Mouse (Mus musculus) embryonic fibroblast, embryonic 13.5 days (primary cell): ENCODE results near the gene Mplkip. TPM values are rescaled to one million over a fixed set of nuclear protein-coding genes. Genes with fewer than 3 reads are reported as not detected.

Experiments
- H3K27ac ChIP-seq: 2 replicates; pipeline ENCODE4 v1.5.1; 2012; ENCODE audit warnings: low read length, control low read depth, inconsistent platforms; ENCODE audit not compliant: insufficient read depth
- H3K4me1 ChIP-seq: 2 replicates; pipeline ENCODE4 v1.6.1; 2011; ENCODE audit warnings: low read length; ENCODE audit not compliant: control insufficient read depth, insufficient read depth
- H3K4me3 ChIP-seq: 2 replicates; pipeline ENCODE4 v1.5.1; 2011; ENCODE audit warnings: mild to moderate bottlenecking, control low read depth, low read length; ENCODE audit not compliant: insufficient read depth
- CTCF ChIP-seq: IDR thresholded peaks from 2 replicates; pipeline ENCODE4 v1.5.1; 2011; ENCODE audit warnings: mild to moderate bottlenecking, control low read depth, low read length, moderate library complexity, borderline replicate concordance; ENCODE audit not compliant: insufficient read depth
- POLR2A ChIP-seq: IDR thresholded peaks from 2 replicates; pipeline ENCODE4 v1.6.1; 2011; ENCODE audit warnings: low read depth, mild to moderate bottlenecking, control low read depth, low read length, moderate library complexity
- polyA plus RNA-seq: library from polyadenylated mRNA; stranded (reverse); fragments of >200 nt; gene quantifications from 2 replicates; pipeline ENCODE4 v1.2.4, GENCODE M21; 2011; ENCODE audit warnings: low read depth; ENCODE audit not compliant: missing spikeins, insufficient read length

Gene Mplkip
- 33.0 and 34.6 TPM in 2 replicates for polyA plus RNA-seq

GRCm38 (mm10) chr13:17694911-17695699 is at the start of gene Mplkip, which contains the start of gene Sugct:
Mplkip (plus strand) TSS chr13:17695192.
Sugct (minus strand) TSS chr13:17695553.
- peak within 1 kb of the TSS; percentile 87 for H3K4me3 ChIP-seq
- peak within 1 kb of the TSS; percentile 88 for H3K27ac ChIP-seq
- H3K4me1 ChIP-seq, result peaks cover 3% of the 10 kb centered on the region; the same call in 1 of the 2 replicates
- no peak for TF ChIP-seq CTCF
- peak; percentile 88 for TF ChIP-seq POLR2A

DNA sequence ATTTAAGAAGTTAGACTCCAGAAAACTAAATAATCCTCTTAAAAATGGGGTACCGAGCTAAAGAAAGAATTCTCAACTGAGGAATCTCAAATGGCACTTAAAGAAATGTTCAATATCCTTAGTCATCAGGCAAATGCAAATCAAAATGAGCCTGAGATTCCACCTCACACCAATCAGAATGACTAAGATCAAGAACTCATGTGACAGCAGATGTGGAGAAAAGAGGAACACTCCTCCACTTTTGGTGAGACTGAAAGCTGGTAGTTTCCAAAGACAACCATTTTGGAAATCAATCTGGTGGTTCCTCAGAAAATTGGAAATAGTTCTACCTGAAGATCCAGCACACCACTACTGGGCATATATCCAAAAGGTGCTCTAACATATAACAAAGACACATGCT is 27.6 kb upstream of the Mplkip start:
- TF ChIP-seq POLR2A (no peak), CTCF (no peak)
- H3K4me3 ChIP-seq, result no peak overlapping the region
- no peak overlapping the region for H3K27ac ChIP-seq
- H3K4me1 ChIP-seq, result no peaks in the 10 kb centered on the region

DNA sequence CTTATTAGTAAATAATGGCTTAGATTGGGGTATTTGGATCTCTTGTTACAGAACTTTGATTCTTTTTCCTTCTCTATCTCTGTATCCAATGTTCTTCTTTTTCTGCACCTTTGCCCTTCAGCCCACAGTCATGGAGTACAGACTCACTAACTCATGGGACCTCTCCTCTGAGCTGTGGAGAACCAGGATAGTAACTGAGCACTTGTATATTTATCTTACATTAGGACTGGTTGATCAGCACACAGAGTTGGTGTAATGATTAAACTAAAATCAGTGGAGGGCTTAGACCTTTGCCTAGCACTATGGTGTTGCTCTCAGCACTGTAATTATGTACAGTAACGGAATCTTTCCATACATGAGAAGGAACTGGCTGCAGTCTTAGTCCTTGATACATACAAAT is 23.9 kb upstream of the Mplkip start:
- H3K4me1 ChIP-seq, result no peaks in the 10 kb centered on the region
- TF ChIP-seq POLR2A, result no peak
- no peak for TF ChIP-seq CTCF
- no peak overlapping the region for H3K27ac ChIP-seq
- H3K4me3 ChIP-seq, result no peak overlapping the region

DNA sequence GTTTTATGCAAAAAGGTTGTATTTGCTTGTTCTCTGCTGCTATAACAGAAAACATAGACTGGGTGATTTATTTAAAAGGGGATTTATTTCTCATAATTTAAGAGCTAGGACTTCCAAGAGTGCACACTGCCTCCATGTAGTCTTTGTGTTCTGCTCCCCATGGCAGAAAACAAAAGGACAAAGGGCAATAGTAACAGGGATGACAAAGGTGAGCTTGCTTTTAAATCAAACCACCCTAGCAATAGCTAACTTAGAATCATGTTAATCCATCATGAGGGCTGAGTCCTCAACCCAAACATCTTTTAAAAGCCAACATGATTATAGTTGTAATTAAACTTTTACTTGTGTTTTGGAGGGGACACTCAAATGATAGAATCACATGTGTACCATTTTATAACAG is 5.5 kb upstream of the Mplkip start:
- Histone ChIP-seq H3K27ac (no peak overlapping the region), H3K4me3 (no peak overlapping the region), H3K4me1 (peaks cover 3% of the 10 kb centered on the region)
- TF ChIP-seq CTCF (no peak), POLR2A (no peak)

DNA sequence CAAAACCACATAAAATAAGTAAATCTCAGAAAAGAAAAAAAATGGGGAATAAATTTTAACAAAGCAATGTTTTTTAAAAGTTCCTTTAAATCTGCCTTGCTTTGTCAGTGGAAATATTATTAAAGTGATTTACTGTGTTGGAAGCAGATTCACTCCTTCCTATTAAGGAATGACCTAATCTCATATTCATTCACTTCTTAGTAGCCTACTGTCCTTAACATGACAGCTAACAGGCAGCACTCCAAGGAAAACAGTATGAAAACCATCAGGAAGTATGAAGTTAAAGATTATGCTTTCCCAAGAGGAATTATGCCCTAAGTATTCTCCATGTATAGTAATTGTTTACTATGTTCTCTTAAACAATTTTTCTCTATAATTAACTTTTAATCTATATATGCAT is 4.3 kb upstream of the Mplkip start:
- H3K27ac ChIP-seq, result peak overlapping the region; percentile 78
- peaks cover 3% of the 10 kb centered on the region for H3K4me1 ChIP-seq
- TF ChIP-seq CTCF (no peak), POLR2A (no peak)
- no peak overlapping the region for H3K4me3 ChIP-seq

- Histone ChIP-seq H3K4me3 (no peak overlapping the region), H3K4me1 (peaks cover 3% of the 10 kb centered on the region), H3K27ac (no peak overlapping the region)
- no peak for TF ChIP-seq CTCF
- no peak for TF ChIP-seq POLR2A
These were observed 3.6 kb upstream of the Mplkip start for GRCm38 (mm10) chr13:17691436-17691835.

DNA sequence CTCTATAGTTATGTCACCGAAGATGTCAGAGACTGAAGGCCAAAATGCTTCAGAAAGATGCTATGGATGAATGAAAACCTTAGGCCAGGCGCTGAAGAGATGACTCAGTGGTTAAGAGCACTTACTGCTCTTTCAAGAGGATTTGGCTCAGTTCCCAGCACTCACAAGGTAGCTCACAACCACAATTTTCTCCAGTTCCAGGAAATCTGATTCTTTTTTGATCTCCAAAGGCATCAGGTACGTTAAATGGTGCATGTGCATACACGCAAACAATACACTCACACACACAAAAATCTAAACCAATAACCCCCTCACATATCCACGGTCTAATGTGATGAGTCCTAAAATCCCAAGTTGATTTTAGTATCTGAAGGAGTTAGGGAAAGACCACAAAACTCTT is 1.2 kb upstream of the Mplkip start:
- TF ChIP-seq CTCF (no peak), POLR2A (no peak)
- peak overlapping the region; percentile 88 for H3K27ac ChIP-seq
- H3K4me3 ChIP-seq, result no peak overlapping the region
- peaks cover 6% of the 10 kb centered on the region for H3K4me1 ChIP-seq

- Histone ChIP-seq H3K4me3 (peak overlapping the region; percentile 87), H3K4me1 (peaks cover 6% of the 10 kb centered on the region), H3K27ac (peak overlapping the region; percentile 88)
- peak; percentile 40; the same call in 1 of the 2 replicates for TF ChIP-seq POLR2A
- no peak for TF ChIP-seq CTCF
These were observed 578 bp upstream of the Mplkip start for GRCm38 (mm10) chr13:17694414-17694813.

DNA sequence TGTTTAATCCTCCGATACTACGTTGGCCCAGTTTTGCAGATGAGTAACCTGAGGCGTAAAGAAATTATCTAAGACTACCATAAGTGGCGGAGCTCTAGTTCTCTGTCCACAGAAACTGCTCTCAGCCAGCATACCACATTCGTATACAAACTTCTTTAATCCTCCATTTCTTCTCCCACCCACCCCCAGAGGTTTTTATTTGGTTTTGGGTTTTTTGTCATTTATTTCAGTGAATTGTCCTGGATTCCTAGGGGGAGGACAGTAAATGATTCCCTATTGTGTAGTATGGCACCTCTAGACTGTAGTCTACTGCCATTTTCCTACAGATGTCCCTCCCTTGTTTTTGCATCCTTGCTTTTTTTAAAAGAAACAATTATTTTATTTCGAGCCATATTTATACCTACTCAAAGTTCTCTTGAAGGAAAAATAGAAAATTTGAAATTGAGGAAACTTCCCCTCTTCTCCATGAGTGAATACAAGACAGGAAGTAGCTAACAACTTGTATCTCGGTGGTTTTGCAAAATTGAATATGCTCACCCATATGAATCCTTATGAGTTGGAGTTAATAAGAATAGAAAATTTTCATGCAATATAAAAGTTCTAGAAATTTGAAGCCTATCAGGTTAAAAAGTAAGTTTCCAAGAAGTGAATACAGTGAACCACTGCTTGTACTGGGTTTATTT is 1.0 kb downstream of the Mplkip start:
- no peak for TF ChIP-seq CTCF
- TF ChIP-seq POLR2A, result no peak

GRCm38 (mm10) chr13:17700090-17700715 is 5.2 kb downstream of the Mplkip start:
- Histone ChIP-seq H3K4me1 (peaks cover 9% of the 10 kb centered on the region), H3K4me3 (no peak overlapping the region), H3K27ac (no peak overlapping the region)
- TF ChIP-seq CTCF (no peak), POLR2A (no peak)

More for the DNA sequence above, 1.0 kb downstream of the Mplkip start:
- Histone ChIP-seq H3K4me3 (peak overlapping the region; percentile 54), H3K27ac (peak overlapping the region; percentile 88), H3K4me1 (peaks cover 3% of the 10 kb centered on the region; the same call in 1 of the 2 replicates)
